In genomic region chr5:36336252-36336651, GRCm38 (mm10) we compare ENCODE assay signal across 18 mouse cellular contexts.
DNase-seq lines count a peak whose midpoint lies in the region; ATAC-seq and TF ChIP-seq lines count a peak whose summit lies in the region.
"Had no signal": no experiment of that assay in that cellular context is flagged by ENCODE, and none has a peak within 500 bp of the region (broad histone marks: within the 10 kb centered on the region; RNA-seq: fewer than 3 reads in every experiment).

No protein-coding gene starts in this region.

- no peaks in the 10 kb centered on the region for H3K27me3 ChIP-seq in hindbrain, embryonic 15.5 days
- H3K27me3 ChIP-seq in hindbrain, embryonic 10.5 days (ENCODE audit: insufficient read depth, poor library complexity, severe bottlenecking), result peaks cover 3% of the 10 kb centered on the region; the same call in 1 of the 2 replicates
- H3K27me3 ChIP-seq in midbrain, embryonic 13.5 days, result no peaks in the 10 kb centered on the region
- H3K27me3 ChIP-seq in stomach, embryonic 15.5 days (replicated peaks), result no peaks in the 10 kb centered on the region
- H3K27me3 ChIP-seq: heart, embryonic 12.5 days had no signal

- DNase-seq in hindbrain, embryonic 10.5 days (ENCODE audit: low spot score), result no peak
- peak in 1 of 2 experiments; percentile 35 for DNase-seq in layer of hippocampus, adult 2 months (ENCODE audit: low spot score in 2 of 2)
- DNase-seq in embryo, embryonic 10 days (ENCODE audit: low spot score), result no peak
- no peak for DNase-seq in urinary bladder, postnatal 25 days (ENCODE audit: low spot score)
- DNase-seq: cerebellum, adult 8-10 months; gastrocnemius, postnatal 25 days; kidney, adult 2 months; kidney, postnatal 4 days; liver; lung, adult 2 months; right cerebral cortex, postnatal 14 days; thymus, adult 2 months had no signal

- no peaks in the 10 kb centered on the region for H3K36me3 ChIP-seq in hindbrain, embryonic 15.5 days
- no peaks in the 10 kb centered on the region for H3K36me3 ChIP-seq in hindbrain, embryonic 10.5 days
- H3K36me3 ChIP-seq in midbrain, embryonic 13.5 days, result no peaks in the 10 kb centered on the region
- no peaks in the 10 kb centered on the region for H3K36me3 ChIP-seq in stomach, embryonic 15.5 days
- H3K36me3 ChIP-seq: G1E; heart, embryonic 12.5 days had no signal

- TF ChIP-seq CTCF in layer of hippocampus, adult 2 months (conservative IDR thresholded peaks at IDR 0.05), result no peak

- peak; percentile 54; the same call in 1 of the 2 replicates for ATAC-seq in hindbrain, embryonic 15.5 days (ENCODE audit: low FRiP score, low read depth)
- ATAC-seq in midbrain, embryonic 13.5 days, result 0 out of 2 replicates have a peak, but pooled peaks have one; percentile 38
- no peak for ATAC-seq in stomach, embryonic 15.5 days (ENCODE audit: insufficient read depth, low FRiP score, low read depth)

- no peak overlapping the region for H3K4me2 ChIP-seq in hindbrain, embryonic 15.5 days
- H3K4me2 ChIP-seq in midbrain, embryonic 13.5 days (replicated peaks), result no peak overlapping the region
- H3K4me2 ChIP-seq in stomach, embryonic 15.5 days, result no peak overlapping the region
- H3K4me2 ChIP-seq: heart, embryonic 12.5 days had no signal

- H3K4me3 ChIP-seq in hindbrain, embryonic 15.5 days, result no peak overlapping the region
- H3K4me3 ChIP-seq in hindbrain, embryonic 10.5 days, result no peak overlapping the region
- H3K4me3 ChIP-seq in layer of hippocampus, adult 2 months, result no peak overlapping the region
- H3K4me3 ChIP-seq in midbrain, embryonic 13.5 days (replicated peaks), result no peak overlapping the region
- H3K4me3 ChIP-seq in stomach, embryonic 15.5 days (replicated peaks), result no peak overlapping the region
- H3K4me3 ChIP-seq: heart, embryonic 12.5 days had no signal

- H3K9ac ChIP-seq in hindbrain, embryonic 15.5 days, result no peak overlapping the region
- no peak overlapping the region for H3K9ac ChIP-seq in midbrain, embryonic 13.5 days (replicated peaks)
- no peak overlapping the region for H3K9ac ChIP-seq in stomach, embryonic 15.5 days
- H3K9ac ChIP-seq: heart, embryonic 12.5 days had no signal

- H3K9me3 ChIP-seq in hindbrain, embryonic 15.5 days, result no peaks in the 10 kb centered on the region
- no peaks in the 10 kb centered on the region for H3K9me3 ChIP-seq in hindbrain, embryonic 10.5 days
- no peaks in the 10 kb centered on the region for H3K9me3 ChIP-seq in midbrain, embryonic 13.5 days
- no peaks in the 10 kb centered on the region for H3K9me3 ChIP-seq in stomach, embryonic 15.5 days
- H3K9me3 ChIP-seq: G1E; heart, embryonic 12.5 days had no signal

- H3K27ac ChIP-seq in hindbrain, embryonic 15.5 days (replicated peaks), result no peak overlapping the region
- no peak overlapping the region for H3K27ac ChIP-seq in hindbrain, embryonic 10.5 days
- H3K27ac ChIP-seq in layer of hippocampus, adult 2 months, result peak overlapping the region; percentile 71
- no peak overlapping the region for H3K27ac ChIP-seq in midbrain, embryonic 13.5 days
- H3K27ac ChIP-seq in stomach, embryonic 15.5 days, result peak overlapping the region; percentile 14; the same call in 1 of the 2 replicates
- H3K27ac ChIP-seq: macrophage had no signal

- H3K4me1 ChIP-seq in hindbrain, embryonic 15.5 days (replicated peaks), result peaks cover 31% of the 10 kb centered on the region
- peaks cover 65% of the 10 kb centered on the region for H3K4me1 ChIP-seq in hindbrain, embryonic 10.5 days (replicated peaks)
- H3K4me1 ChIP-seq in midbrain, embryonic 13.5 days (replicated peaks), result peaks cover 59% of the 10 kb centered on the region
- peaks cover 10% of the 10 kb centered on the region for H3K4me1 ChIP-seq in stomach, embryonic 15.5 days

- WGBS in hindbrain, embryonic 15.5 days, result 59% methylated on average over 7 of the region's 7 CpGs
- WGBS in hindbrain, embryonic 10.5 days, result 67% methylated on average over 7 of the region's 7 CpGs
- 58% methylated on average over 7 of the region's 7 CpGs for WGBS in midbrain, embryonic 13.5 days
- 65% methylated on average over 7 of the region's 7 CpGs for WGBS in stomach, embryonic 15.5 days

Comparison
In these comparisons a context has a peak if more than half of its experiments do, and no peak if none do; other contexts are left out.
1. H3K27ac ChIP-seq: peak in layer of hippocampus, adult 2 months (single experiment) and stomach, embryonic 15.5 days (single experiment); none in hindbrain, embryonic 15.5 days (single experiment), hindbrain, embryonic 10.5 days (single experiment) and midbrain, embryonic 13.5 days (single experiment).